Mouse (Mus musculus) telencephalon, adult 2 months (tissue): Measurements from ENCODE around the gene Slc12a9.
"Not testable (repeated sequence)": the region's sequence is repeated elsewhere in the genome, so short reads cannot be mapped to it uniquely, and the experiment has no call there.

ENCODE experiments used
- DNase-seq: peaks from one replicate; pipeline ENCODE4 v3.0.0-alpha.2; 2011; ENCODE audit warnings: low read depth, low spot score

Slc12a9 gene

GRCm38 (mm10) chr5:137287953-137288743 lies 45.2 kb downstream of the Slc12a9 start:
- no peak for DNase-seq

- peak; percentile 75 for DNase-seq
These were observed 46.1 kb downstream of the Slc12a9 start, which contains the start of gene Ache for GRCm38 (mm10) chr5:137287032-137287952. Gene Ache, plus strand, starts transcription at chr5:137287519.

GRCm38 (mm10) chr5:137286655-137287031 lies 46.8 kb downstream of the Slc12a9 start:
- peak; percentile 81 for DNase-seq

- no peak for DNase-seq
These were observed 47.4 kb downstream of the Slc12a9 start for GRCm38 (mm10) chr5:137285986-137286385.

GRCm38 (mm10) chr5:137285045-137285444 lies 48.4 kb downstream of the Slc12a9 start:
- DNase-seq: no peak

GRCm38 (mm10) chr5:137284411-137284810 lies 49.0 kb downstream of the Slc12a9 start:
- not testable (repeated sequence) for DNase-seq

- no peak for DNase-seq
These were observed 55.7 kb downstream of the Slc12a9 start for GRCm38 (mm10) chr5:137277360-137278342.

GRCm38 (mm10) chr5:137268131-137268910 lies 65.1 kb downstream of the Slc12a9 start:
- no peak for DNase-seq

GRCm38 (mm10) chr5:137264787-137265186 lies 68.6 kb downstream of the Slc12a9 start:
- no peak for DNase-seq
